Mouse (Mus musculus) left cerebral cortex, postnatal 4 days (tissue): Measurements from ENCODE around the gene Mov10. TPM values are rescaled to one million over a fixed set of nuclear protein-coding genes. Genes with fewer than 3 reads are reported as not detected.
"Not testable (repeated sequence)": the region's sequence is repeated elsewhere in the genome, so short reads cannot be mapped to it uniquely, and the experiment has no call there.

ENCODE experiments used
- DNase-seq: peaks from one replicate; pipeline ENCODE4 v3.0.0-alpha.2; 2022
- intact Hi-C: fragments of 180-260 bp; cut with DNase I; formaldehyde crosslinking; loops from one replicate; pipeline ENCODE4 v1.15.1; 2025
- total RNA-seq, 2 experiments: library from RNA; stranded (reverse); gene quantifications; 2 replicates each; pipeline ENCODE4 v1.2.3; 2021

Mov10 gene
- total RNA-seq: 10 to 100 TPM in 1 of 2 experiments, 1 to 10 TPM in 1; 9.2 to 11.0 TPM

GRCm38 (mm10) chr3:104817991-104818748 lies at the start of gene Mov10:
Mov10 (minus strand) TSS chr3:104818563.
- intact Hi-C loops: loop anchor here (2.0 kb wide), 1 partner anchor 33 kb away; no protein-coding TSS in a partner anchor
- DNase-seq: peak; percentile 58

GRCm38 (mm10) chr3:104866674-104867073 lies 48.3 kb upstream of the Mov10 start:
- DNase-seq, intact Hi-C loops: not testable (repeated sequence)

GRCm38 (mm10) chr3:104865341-104865788 lies 47.0 kb upstream of the Mov10 start:
- intact Hi-C loops: no loop called here
- DNase-seq: no peak

GRCm38 (mm10) chr3:104864651-104865340 lies 46.4 kb upstream of the Mov10 start:
- intact Hi-C loops: no loop called here
- DNase-seq: peak; percentile 90

- DNase-seq: peak; percentile 91
- intact Hi-C loops: no loop called here
These were observed 45.7 kb upstream of the Mov10 start, which contains the start of the genes St7l and Capza1 for GRCm38 (mm10) chr3:104863786-104864650. St7l (plus strand) TSS chr3:104864005. Capza1 (minus strand) TSS chr3:104864505.

- no peak for DNase-seq
- intact Hi-C loops: no loop called here
These were observed 40.2 kb upstream of the Mov10 start for GRCm38 (mm10) chr3:104858560-104858959.

- intact Hi-C loops: no loop called here
- no peak for DNase-seq
These were observed 37.7 kb upstream of the Mov10 start for GRCm38 (mm10) chr3:104856106-104856505.

GRCm38 (mm10) chr3:104854866-104855265 lies 36.5 kb upstream of the Mov10 start:
- intact Hi-C loops: no loop called here
- DNase-seq: no peak

- DNase-seq: no peak
- intact Hi-C loops: no loop called here
These were observed 36.1 kb upstream of the Mov10 start for GRCm38 (mm10) chr3:104854465-104854864.

GRCm38 (mm10) chr3:104846601-104847000 lies 28.2 kb upstream of the Mov10 start:
- intact Hi-C loops: no loop called here
- DNase-seq: no peak

- intact Hi-C loops: no loop called here
- no peak for DNase-seq
These were observed 22.7 kb upstream of the Mov10 start for GRCm38 (mm10) chr3:104841049-104841448.

- intact Hi-C loops: loop anchor here (5.0 kb wide), 1 partner anchor 47 kb away; no protein-coding TSS in a partner anchor
- no peak for DNase-seq
These were observed 17.4 kb upstream of the Mov10 start for GRCm38 (mm10) chr3:104835797-104836196.

- no peak for DNase-seq
- intact Hi-C loops: no loop called here
These were observed 4.0 kb upstream of the Mov10 start for GRCm38 (mm10) chr3:104822413-104822812.

- intact Hi-C loops: no loop called here
- no peak for DNase-seq
These were observed 2.1 kb upstream of the Mov10 start for GRCm38 (mm10) chr3:104820426-104820825.

- intact Hi-C loops: no loop called here
- DNase-seq: no peak
These were observed 379 bp upstream of the Mov10 start for GRCm38 (mm10) chr3:104818749-104819134.

GRCm38 (mm10) chr3:104817481-104817990 lies 827 bp downstream of the Mov10 start:
- DNase-seq: peak; percentile 47

GRCm38 (mm10) chr3:104816130-104816529 lies 2.2 kb downstream of the Mov10 start:
- intact Hi-C loops: loop anchor here (2.0 kb wide), 1 partner anchor 35 kb away; no protein-coding TSS in a partner anchor
- DNase-seq: no peak

More at GRCm38 (mm10) chr3:104817481-104817990, 827 bp downstream of the Mov10 start:
- intact Hi-C loops: loop anchor here (2.0 kb wide), 1 partner anchor 33 kb away; no protein-coding TSS in a partner anchor

- DNase-seq: no peak
- intact Hi-C loops: no loop called here
These were observed 3.0 kb downstream of the Mov10 start for GRCm38 (mm10) chr3:104815346-104815745.

- intact Hi-C loops: no loop called here
These were observed 3.6 kb downstream of the Mov10 start for GRCm38 (mm10) chr3:104814746-104815145.

GRCm38 (mm10) chr3:104813227-104813626 lies 5.1 kb downstream of the Mov10 start:
- DNase-seq, intact Hi-C loops: not testable (repeated sequence)

More at GRCm38 (mm10) chr3:104814746-104815145, 3.6 kb downstream of the Mov10 start:
- no peak for DNase-seq
